Mouse (Mus musculus) stomach, embryonic 14.5 days (tissue): ENCODE results near the gene Phkg2. TPM values are rescaled to one million over a fixed set of nuclear protein-coding genes. Genes with fewer than 3 reads are reported as not detected.

Experiments
- ATAC-seq: fragments of 200-750 bp; cut with Nextera tagmentation; 2 replicates; pipeline ENCODE4 v1.8.0; 2017; ENCODE audit warnings: low read depth, moderate TSS enrichment; ENCODE audit not compliant: insufficient number of reproducible peaks, insufficient read depth, low FRiP score
- H3K27ac ChIP-seq: fragments of 300-500 bp; sonication (generic); 2 replicates; pipeline ENCODE4 v1.5.1; 2014; ENCODE audit warnings: mild to moderate bottlenecking, low read length, moderate library complexity, mixed read lengths
- H3K27me3 ChIP-seq: fragments of 300-500 bp; sonication (generic); 2 replicates; pipeline ENCODE4 v1.6.1; 2014; ENCODE audit warnings: low read length, control low read depth, mixed read lengths; ENCODE audit not compliant: control insufficient read depth, insufficient read depth
- H3K36me3 ChIP-seq: fragments of 300-500 bp; sonication (generic); 2 replicates; pipeline ENCODE4 v1.6.1; 2014; ENCODE audit warnings: mild to moderate bottlenecking, control low read depth, low read length, moderate library complexity, mixed read lengths; ENCODE audit not compliant: control insufficient read depth, insufficient read depth
- H3K4me1 ChIP-seq: fragments of 300-500 bp; sonication (generic); 2 replicates; pipeline ENCODE4 v1.6.1; 2014; ENCODE audit warnings: low read length, control low read depth, mixed read lengths; ENCODE audit not compliant: control insufficient read depth, insufficient read depth
- H3K4me2 ChIP-seq: fragments of 300-500 bp; sonication (generic); replicated peaks from 2 replicates; pipeline ENCODE4 v1.6.1; 2014; ENCODE audit warnings: low read depth, low read length, control low read depth
- H3K4me3 ChIP-seq: fragments of 300-500 bp; sonication (generic); 2 replicates; pipeline ENCODE4 v1.5.1; 2014; ENCODE audit warnings: low read depth, low read length, control low read depth
- H3K9ac ChIP-seq: fragments of 300-500 bp; sonication (generic); replicated peaks from 2 replicates; pipeline ENCODE4 v1.6.1; 2014; ENCODE audit warnings: low read depth, mild to moderate bottlenecking, control low read depth, low read length, moderate library complexity, mixed read lengths
- H3K9me3 ChIP-seq: fragments of 300-500 bp; sonication (generic); 2 replicates; pipeline ENCODE4 v1.6.1; 2016; ENCODE audit warnings: low read depth, low read length, control low read depth; ENCODE audit not compliant: control insufficient read depth
- WGBS: fragments of 180-500 bp; shearing (Covaris S2); extraction: QIAGEN DNeasy Blood & Tissue Kit; methylation state at CpG from one replicate; pipeline ENCODE4 v1.1.7; 2014; 5-methylcytosine and 5-hydroxymethylcytosine counted together
- polyA plus RNA-seq: library from polyadenylated mRNA; unstranded; fragments of >200 nt; fragmentation: Nextera tagmentation; extraction: Ambion mirVana; gene quantifications from 2 replicates; pipeline ENCODE4 v1.2.1, GENCODE M21; 2014

Gene Phkg2
- polyA plus RNA-seq, 1 experiment from 2014 or later = 47.4 TPM

DNA sequence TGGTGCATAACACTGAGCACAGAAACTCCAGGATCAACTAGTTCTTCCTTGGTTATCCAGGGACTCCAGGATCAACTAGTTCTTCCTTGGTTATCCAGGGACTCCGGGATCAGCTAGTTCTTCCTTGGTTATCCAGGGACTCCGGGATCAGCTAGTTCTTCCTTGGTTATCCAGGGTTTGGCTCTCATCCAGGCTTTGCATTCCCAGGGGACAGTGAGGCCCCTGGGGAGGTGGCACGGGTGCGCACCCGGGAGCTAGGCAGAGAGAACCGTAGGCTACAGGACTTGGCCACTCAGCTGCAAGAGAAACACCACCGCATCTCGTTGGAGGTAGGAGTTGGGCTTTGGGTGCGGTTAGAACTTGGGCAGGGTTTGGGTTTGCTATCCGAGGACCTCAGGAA is 18.0 kb downstream of the Phkg2 start:
- Histone ChIP-seq H3K36me3 (peaks cover 62% of the 10 kb centered on the region), H3K4me2 (no peak overlapping the region), H3K27me3 (no peaks in the 10 kb centered on the region), H3K27ac (no peak overlapping the region), H3K9me3 (no peaks in the 10 kb centered on the region), H3K4me3 (no peak overlapping the region), H3K4me1 (peaks cover 11% of the 10 kb centered on the region; the same call in 1 of the 2 replicates), H3K9ac (no peak overlapping the region)
- 88% methylated on average over 10 of the region's 10 CpGs for WGBS
- ATAC-seq = no peak

DNA sequence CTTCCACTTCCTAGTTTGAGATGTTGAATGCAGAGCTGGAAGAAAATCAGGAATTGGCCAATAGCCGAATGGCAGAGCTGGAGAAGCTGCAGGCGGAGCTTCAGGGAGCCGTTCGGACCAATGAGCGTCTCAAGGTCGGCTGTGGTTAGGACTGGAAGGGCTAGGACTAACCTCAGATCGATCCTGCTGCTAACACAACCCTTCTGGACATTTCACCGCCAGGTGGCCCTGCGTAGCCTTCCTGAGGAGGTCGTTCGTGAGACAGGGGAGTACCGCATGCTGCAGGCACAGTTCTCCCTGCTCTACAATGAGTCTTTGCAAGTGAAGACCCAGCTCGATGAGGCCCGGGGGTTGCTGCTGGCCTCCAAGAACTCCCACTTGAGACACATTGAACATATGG is 19.4 kb downstream of the Phkg2 start:
- peaks cover 77% of the 10 kb centered on the region for H3K36me3 ChIP-seq
- 93% methylated on average over 14 of the region's 14 CpGs for WGBS
- no peak for ATAC-seq

DNA sequence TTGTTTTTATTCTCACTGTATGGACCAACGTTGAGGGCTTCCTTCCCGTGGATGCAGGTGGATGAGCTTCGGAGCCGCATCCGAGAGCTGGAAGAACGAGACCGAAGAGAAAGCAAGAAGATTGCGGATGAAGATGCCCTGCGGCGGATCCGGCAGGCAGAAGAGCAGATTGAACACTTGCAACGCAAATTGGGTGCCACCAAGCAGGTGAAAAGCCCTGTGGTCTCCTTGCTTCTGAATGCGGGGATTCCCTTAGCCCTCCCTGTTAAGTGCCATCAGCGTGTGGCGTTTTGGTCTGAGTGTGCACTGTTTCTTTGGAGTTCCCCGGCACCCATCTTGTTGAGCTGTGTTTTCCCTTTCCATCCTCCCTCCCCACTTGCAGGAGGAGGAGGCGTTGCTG is 23.6 kb downstream of the Phkg2 start:
- Histone ChIP-seq H3K4me1 (no peaks in the 10 kb centered on the region), H3K27me3 (no peaks in the 10 kb centered on the region), H3K36me3 (peaks cover 94% of the 10 kb centered on the region), H3K9ac (no peak overlapping the region), H3K27ac (no peak overlapping the region), H3K9me3 (no peaks in the 10 kb centered on the region), H3K4me3 (no peak overlapping the region), H3K4me2 (no peak overlapping the region)
- 96% methylated on average over 17 of the region's 17 CpGs for WGBS
- ATAC-seq = no peak

More for the DNA sequence above, 19.4 kb downstream of the Phkg2 start:
- Histone ChIP-seq H3K4me1 (peaks cover 8% of the 10 kb centered on the region; the same call in 1 of the 2 replicates), H3K4me3 (no peak overlapping the region), H3K27ac (no peak overlapping the region), H3K9me3 (no peaks in the 10 kb centered on the region), H3K4me2 (no peak overlapping the region), H3K27me3 (no peaks in the 10 kb centered on the region), H3K9ac (no peak overlapping the region)

DNA sequence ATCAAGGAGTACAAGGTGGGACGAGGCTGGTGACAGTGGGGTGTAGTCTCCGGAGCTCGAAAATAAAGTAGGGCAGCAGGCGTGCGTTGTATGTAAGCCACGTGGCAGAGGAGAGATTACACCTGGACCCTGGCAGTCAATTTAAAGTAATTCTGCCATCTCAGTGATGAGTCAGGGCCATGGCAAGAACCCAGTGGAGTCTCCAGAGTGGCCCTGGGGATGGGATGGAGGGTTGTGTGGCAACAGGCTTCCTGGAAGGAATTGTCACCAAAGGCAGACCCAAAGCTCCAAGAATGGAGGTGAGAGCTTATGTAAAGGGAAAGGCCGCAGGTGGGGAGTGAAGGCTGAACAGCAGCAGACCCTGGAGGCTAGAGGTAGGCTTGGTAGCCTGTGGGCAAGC is 27.5 kb downstream of the Phkg2 start:
- WGBS = 97% methylated on average over 7 of the region's 7 CpGs
- no peak for ATAC-seq
- no peak overlapping the region for H3K4me3 ChIP-seq
- peaks cover 80% of the 10 kb centered on the region for H3K36me3 ChIP-seq
- no peak overlapping the region for H3K9ac ChIP-seq
- H3K9me3 ChIP-seq = no peaks in the 10 kb centered on the region
- H3K4me2 ChIP-seq = no peak overlapping the region
- no peaks in the 10 kb centered on the region for H3K27me3 ChIP-seq
- H3K27ac ChIP-seq = no peak overlapping the region
- H3K4me1 ChIP-seq = no peaks in the 10 kb centered on the region

DNA sequence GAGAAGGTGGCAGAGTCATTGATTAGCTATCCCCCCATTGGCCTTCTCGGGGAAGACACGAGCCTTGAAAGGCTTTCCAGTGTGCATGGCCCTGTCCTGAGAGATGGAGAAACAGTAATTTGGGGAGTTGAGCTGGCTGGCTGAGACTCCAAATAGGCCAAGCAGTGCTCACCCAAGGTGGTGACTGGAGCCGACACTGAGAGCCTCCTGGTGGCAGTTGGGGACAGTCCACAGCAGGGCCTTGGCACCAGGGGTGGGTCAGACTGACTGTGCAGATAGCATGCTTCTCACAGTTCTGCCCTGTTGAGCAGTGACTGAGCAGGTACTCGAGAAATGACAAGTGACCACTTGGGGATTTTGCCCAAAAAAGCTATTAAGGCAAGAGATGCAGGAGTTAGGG is 28.6 kb downstream of the Phkg2 start:
- Histone ChIP-seq H3K27me3 (no peaks in the 10 kb centered on the region), H3K4me2 (no peak overlapping the region), H3K27ac (no peak overlapping the region), H3K4me3 (no peak overlapping the region), H3K4me1 (no peaks in the 10 kb centered on the region), H3K9me3 (no peaks in the 10 kb centered on the region), H3K36me3 (peaks cover 73% of the 10 kb centered on the region), H3K9ac (no peak overlapping the region)
- no peak for ATAC-seq
- 79% methylated on average over 4 of the region's 4 CpGs for WGBS

DNA sequence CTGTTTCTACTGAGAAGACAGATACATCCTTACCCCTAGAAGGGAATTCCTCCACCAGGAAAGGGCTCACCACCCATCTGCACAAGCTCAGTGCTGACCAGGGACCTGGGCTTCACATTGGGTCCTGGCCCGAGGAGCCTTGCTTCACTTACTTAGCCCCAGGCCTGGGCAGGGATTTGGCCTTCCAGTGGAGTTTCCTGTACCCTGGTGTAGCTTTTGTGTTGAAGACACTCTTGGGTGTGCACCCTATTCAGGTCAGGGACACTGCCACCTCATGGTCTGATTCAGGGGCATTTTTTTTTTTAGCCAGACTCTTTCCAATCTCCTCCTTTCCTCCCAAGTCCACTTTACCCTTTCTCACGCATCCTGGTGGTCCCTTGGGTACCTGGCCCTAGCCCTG is 29.8 kb downstream of the Phkg2 start:
- Histone ChIP-seq H3K9ac (no peak overlapping the region), H3K4me3 (no peak overlapping the region), H3K27me3 (no peaks in the 10 kb centered on the region), H3K4me2 (no peak overlapping the region), H3K9me3 (no peaks in the 10 kb centered on the region), H3K27ac (no peak overlapping the region), H3K4me1 (no peaks in the 10 kb centered on the region), H3K36me3 (peaks cover 72% of the 10 kb centered on the region)
- 94% methylated on average over 2 of the region's 2 CpGs for WGBS
- ATAC-seq = no peak

DNA sequence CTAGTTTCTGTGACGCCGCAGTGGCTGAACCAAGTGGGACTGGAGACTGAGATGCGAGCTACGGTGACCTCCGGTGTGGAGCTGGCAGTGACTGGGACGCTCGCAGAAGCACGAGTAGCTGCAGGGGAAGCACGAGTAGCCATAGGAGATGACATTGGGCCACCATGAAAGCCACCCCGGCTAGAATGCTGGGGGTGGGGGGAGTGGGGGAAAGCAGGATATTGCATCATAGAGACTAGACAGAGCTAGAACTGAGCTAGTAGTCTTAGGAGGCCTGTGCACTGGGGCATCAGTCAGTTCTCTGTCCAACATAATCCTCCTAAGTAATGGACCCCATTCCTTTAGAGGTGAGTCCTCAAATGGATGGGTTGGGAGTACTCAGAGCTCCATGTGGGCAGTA is 31.1 kb downstream of the Phkg2 start:
- no peak for ATAC-seq
- no peaks in the 10 kb centered on the region for H3K27me3 ChIP-seq
- WGBS = 88% methylated on average over 10 of the region's 10 CpGs
- H3K4me3 ChIP-seq = no peak overlapping the region
- no peak overlapping the region for H3K9ac ChIP-seq
- no peak overlapping the region for H3K4me2 ChIP-seq
- H3K27ac ChIP-seq = no peak overlapping the region
- peaks cover 73% of the 10 kb centered on the region for H3K36me3 ChIP-seq
- H3K4me1 ChIP-seq = no peaks in the 10 kb centered on the region
- no peaks in the 10 kb centered on the region for H3K9me3 ChIP-seq

DNA sequence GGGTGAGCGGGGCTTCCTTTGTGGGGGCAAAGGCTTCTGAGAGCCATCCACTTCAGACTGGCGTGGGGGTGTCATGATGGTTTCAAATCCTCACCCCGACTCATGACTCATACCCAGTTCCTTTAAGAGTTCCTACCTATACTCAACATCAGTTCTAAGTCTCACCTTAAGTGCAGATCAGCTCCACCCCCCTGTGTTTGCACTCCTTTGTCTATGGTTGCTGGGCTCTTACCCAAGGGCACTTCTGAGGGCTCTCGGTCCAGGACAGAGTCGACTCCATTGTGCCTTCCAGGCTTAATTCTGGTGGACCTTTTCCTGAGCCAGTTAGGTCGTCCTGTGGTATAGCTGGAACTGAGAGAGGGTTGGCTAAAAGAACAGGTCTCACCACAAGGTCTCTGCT is 34.0 kb downstream of the Phkg2 start:
- H3K9ac ChIP-seq = no peak overlapping the region
- H3K27me3 ChIP-seq = no peaks in the 10 kb centered on the region
- WGBS = 81% methylated on average over 6 of the region's 6 CpGs
- H3K9me3 ChIP-seq = no peaks in the 10 kb centered on the region
- no peak overlapping the region for H3K27ac ChIP-seq
- H3K4me2 ChIP-seq = no peak overlapping the region
- H3K36me3 ChIP-seq = peaks cover 78% of the 10 kb centered on the region
- H3K4me3 ChIP-seq = no peak overlapping the region
- no peak for ATAC-seq
- H3K4me1 ChIP-seq = no peaks in the 10 kb centered on the region

DNA sequence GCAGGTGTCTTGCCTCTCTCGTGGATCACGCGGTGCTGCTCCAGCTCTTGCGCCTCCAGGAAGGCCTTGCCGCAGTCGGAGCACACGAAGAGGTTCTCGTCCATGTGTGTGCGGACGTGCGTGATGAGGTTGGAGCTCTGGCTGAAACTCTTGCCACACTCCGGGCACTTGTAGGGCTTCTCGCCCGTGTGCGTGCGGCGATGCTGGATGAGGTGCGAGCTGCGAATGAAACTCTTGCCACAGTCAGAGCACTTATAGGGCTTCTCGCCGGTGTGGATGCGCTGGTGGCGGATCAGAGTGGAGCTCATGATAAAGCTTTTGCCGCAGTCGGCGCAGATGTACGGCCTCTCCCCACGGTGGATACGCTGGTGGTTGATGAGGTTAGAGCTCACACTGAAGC is 37.9 kb downstream of the Phkg2 start:
- H3K9ac ChIP-seq = no peak overlapping the region
- H3K4me1 ChIP-seq = peaks cover 6% of the 10 kb centered on the region
- H3K4me2 ChIP-seq = no peak overlapping the region
- WGBS = 94% methylated on average over 29 of the region's 29 CpGs
- ATAC-seq = no peak
- peaks cover 61% of the 10 kb centered on the region for H3K36me3 ChIP-seq
- H3K27ac ChIP-seq = no peak overlapping the region
- no peaks in the 10 kb centered on the region for H3K9me3 ChIP-seq
- no peak overlapping the region for H3K4me3 ChIP-seq
- H3K27me3 ChIP-seq = no peaks in the 10 kb centered on the region
